Mouse (Mus musculus) small intestine, adult 2 months (tissue): ENCODE results near the gene Srek1ip1. TPM values are rescaled to one million over a fixed set of nuclear protein-coding genes. Genes with fewer than 3 reads are reported as not detected.

ENCODE experiments used
- H3K27ac ChIP-seq: fragments of 200-500 bp; 2 replicates; pipeline ENCODE4 v1.5.1; 2012; ENCODE audit warnings: low read depth, low read length, control low read depth, inconsistent platforms; ENCODE audit not compliant: insufficient read depth
- H3K27me3 ChIP-seq: fragments of 200-500 bp; 2 replicates; pipeline ENCODE4 v1.6.1; 2012; ENCODE audit warnings: mild to moderate bottlenecking, moderate library complexity, low read length, inconsistent platforms; ENCODE audit not compliant: control insufficient read depth, insufficient read depth
- H3K36me3 ChIP-seq: fragments of 200-500 bp; 2 replicates; pipeline ENCODE4 v1.6.1; 2012; ENCODE audit warnings: mild to moderate bottlenecking, low read length, control low read depth, inconsistent platforms; ENCODE audit not compliant: control insufficient read depth, insufficient read depth
- H3K4me1 ChIP-seq: fragments of 200-500 bp; 2 replicates; pipeline ENCODE4 v1.6.1; 2012; ENCODE audit warnings: low read length, inconsistent platforms, mixed read lengths; ENCODE audit not compliant: control insufficient read depth, insufficient read depth, insufficient read length
- H3K4me3 ChIP-seq: fragments of 200-500 bp; 2 replicates; pipeline ENCODE4 v1.5.1; 2012; ENCODE audit warnings: low read depth, mild to moderate bottlenecking, control low read depth, inconsistent platforms, low read length, moderate library complexity
- CTCF ChIP-seq: fragments of 200-500 bp; IDR thresholded peaks from 2 replicates; pipeline ENCODE4 v1.5.1; 2012; ENCODE audit warnings: low read depth, mild to moderate bottlenecking, control low read depth, inconsistent platforms, low read length, moderate library complexity, mixed read lengths; ENCODE audit not compliant: insufficient replicate concordance, insufficient read length; ENCODE audit errors: extremely low read depth
- POLR2A ChIP-seq: fragments of 200-500 bp; IDR thresholded peaks from 2 replicates; pipeline ENCODE4 v1.6.1; 2012; ENCODE audit warnings: low read depth, mild to moderate bottlenecking, control low read depth, inconsistent platforms, low read length, moderate library complexity
- WGBS: fragments of 180-500 bp; shearing (Covaris S2); methylation state at CpG from one replicate; pipeline ENCODE4 v1.1.7; 2018; 5-methylcytosine and 5-hydroxymethylcytosine counted together
- polyA plus RNA-seq: library from polyadenylated mRNA; depleted of rRNA; stranded (reverse); fragments of >200 nt; gene quantifications from 2 replicates; pipeline ENCODE4 v1.2.3, GENCODE M21; 2012

Gene Srek1ip1
- polyA plus RNA-seq, 1 experiment, result 4.0 TPM

- no peaks in the 10 kb centered on the region for H3K4me1 ChIP-seq
Observed at GRCm38 (mm10) chr13:104841937-104842336, 49.7 kb downstream of the Srek1ip1 start.

GRCm38 (mm10) chr13:104843295-104844089 is 51.2 kb downstream of the Srek1ip1 start:
- Histone ChIP-seq H3K4me1 (no peaks in the 10 kb centered on the region), H3K36me3 (peaks cover 5% of the 10 kb centered on the region), H3K27ac (no peak overlapping the region), H3K4me3 (no peak overlapping the region), H3K27me3 (no peaks in the 10 kb centered on the region; the same call in 1 of the 2 replicates)
- 75% methylated on average over 10 of the region's 13 CpGs for WGBS
- TF ChIP-seq POLR2A (no peak), CTCF (no peak)

More at GRCm38 (mm10) chr13:104841937-104842336, 49.7 kb downstream of the Srek1ip1 start:
- no peak for TF ChIP-seq POLR2A
- TF ChIP-seq CTCF, result no peak
- peaks cover 14% of the 10 kb centered on the region for H3K36me3 ChIP-seq
- H3K27me3 ChIP-seq, result no peaks in the 10 kb centered on the region
- H3K27ac ChIP-seq, result no peak overlapping the region
- 43% methylated on average over 4 of the region's 4 CpGs for WGBS
- H3K4me3 ChIP-seq, result no peak overlapping the region

GRCm38 (mm10) chr13:104853645-104854044 is 61.4 kb downstream of the Srek1ip1 start:
- Histone ChIP-seq H3K4me1 (no peaks in the 10 kb centered on the region), H3K27ac (no peak overlapping the region), H3K36me3 (no peaks in the 10 kb centered on the region), H3K27me3 (no peaks in the 10 kb centered on the region), H3K4me3 (no peak overlapping the region)
- no peak for TF ChIP-seq CTCF
- TF ChIP-seq POLR2A, result no peak
- 74% methylated on average over 2 of the region's 2 CpGs for WGBS

- Histone ChIP-seq H3K27me3 (no peaks in the 10 kb centered on the region; the same call in 1 of the 2 replicates), H3K27ac (no peak within 1 kb of the TSS), H3K4me1 (peaks cover 8% of the 10 kb centered on the region), H3K4me3 (peak within 1 kb of the TSS; percentile 62), H3K36me3 (no peaks in the 10 kb centered on the region)
- WGBS, result 3% methylated on average over 38 of the region's 38 CpGs
- TF ChIP-seq CTCF (no peak), POLR2A (no peak)
Observed at GRCm38 (mm10) chr13:104863127-104863979, 71.1 kb downstream of the Srek1ip1 start, which contains the start of gene Shisal2b. Gene Shisal2b, minus strand, starts transcription at chr13:104863893.

- H3K27ac ChIP-seq, result no peak overlapping the region
- no peak overlapping the region for H3K4me3 ChIP-seq
- TF ChIP-seq POLR2A, result no peak
- TF ChIP-seq CTCF, result no peak
- H3K4me1 ChIP-seq, result peaks cover 8% of the 10 kb centered on the region
- 82% methylated on average over 5 of the region's 5 CpGs for WGBS
- H3K36me3 ChIP-seq, result no peaks in the 10 kb centered on the region
- no peaks in the 10 kb centered on the region; the same call in 1 of the 2 replicates for H3K27me3 ChIP-seq
Observed at GRCm38 (mm10) chr13:104866726-104867125, 74.4 kb downstream of the Srek1ip1 start.

- H3K4me3 ChIP-seq, result no peak overlapping the region
- H3K27ac ChIP-seq, result no peak overlapping the region
- H3K36me3 ChIP-seq, result no peaks in the 10 kb centered on the region
- peaks cover 2% of the 10 kb centered on the region; the same call in 1 of the 2 replicates for H3K4me1 ChIP-seq
- 95% methylated on average over 2 of the region's 2 CpGs for WGBS
- TF ChIP-seq POLR2A (no peak), CTCF (no peak)
- no peaks in the 10 kb centered on the region for H3K27me3 ChIP-seq
Observed at GRCm38 (mm10) chr13:104869907-104870306, 77.6 kb downstream of the Srek1ip1 start.
